Mouse (Mus musculus) testis, postnatal 14 days (tissue): ENCODE measurements around the gene Evx2.

Source experiments
- DNase-seq: peaks from one replicate; pipeline ENCODE4 v3.0.0; 2021; ENCODE audit warnings: low spot score

Gene Evx2

DNA sequence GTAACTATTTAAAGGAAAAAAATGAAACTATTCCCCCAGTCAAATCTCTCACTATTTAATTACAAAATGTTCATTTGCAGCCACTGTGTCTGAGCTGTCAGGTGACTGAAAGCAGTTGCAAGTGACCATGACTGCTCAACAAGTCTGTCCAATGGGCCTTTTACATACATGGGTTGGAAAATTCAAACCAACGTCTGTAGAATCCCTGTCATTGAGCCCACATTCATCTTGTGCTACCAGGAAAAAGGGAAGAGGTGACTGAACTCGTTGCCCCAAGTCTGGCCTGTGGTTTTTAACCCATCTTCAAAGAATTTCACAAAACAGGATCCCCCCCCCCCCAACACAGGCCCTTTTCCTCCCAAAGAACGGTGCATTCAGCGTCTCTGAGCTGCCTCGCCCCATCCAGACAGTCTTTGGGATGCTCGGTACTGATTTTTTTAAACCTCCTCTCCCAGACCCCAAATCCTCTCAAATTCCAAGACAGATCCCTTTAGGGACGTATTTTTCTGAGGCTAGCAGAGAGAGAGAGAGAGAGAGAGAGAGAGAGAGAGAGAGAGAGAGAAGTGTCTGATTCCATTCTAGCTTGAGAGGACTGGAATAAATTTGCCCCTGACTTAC, 36.6 kb upstream of the Evx2 start:
- no peak for DNase-seq

- DNase-seq: no peak
Observed at GRCm38 (mm10) chr2:74695383-74695782, 36.0 kb upstream of the Evx2 start.

DNA sequence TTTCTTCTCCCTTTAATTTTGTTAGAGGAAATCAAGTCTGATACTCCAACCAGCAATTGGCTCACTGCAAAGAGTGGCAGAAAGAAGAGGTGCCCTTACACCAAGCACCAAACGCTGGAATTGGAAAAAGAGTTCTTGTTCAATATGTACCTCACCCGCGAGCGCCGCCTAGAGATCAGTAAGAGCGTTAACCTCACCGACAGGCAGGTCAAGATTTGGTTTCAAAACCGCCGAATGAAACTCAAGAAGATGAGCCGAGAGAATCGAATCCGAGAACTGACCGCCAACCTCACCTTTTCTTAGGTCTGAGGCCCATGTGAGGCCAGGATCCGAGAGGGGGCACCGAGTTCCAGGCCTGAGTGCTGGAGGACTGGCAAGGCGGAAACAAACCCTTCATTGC, 34.7 kb upstream of the Evx2 start:
- no peak for DNase-seq

- no peak for DNase-seq
Observed at GRCm38 (mm10) chr2:74693432-74693827, 34.1 kb upstream of the Evx2 start.

DNA sequence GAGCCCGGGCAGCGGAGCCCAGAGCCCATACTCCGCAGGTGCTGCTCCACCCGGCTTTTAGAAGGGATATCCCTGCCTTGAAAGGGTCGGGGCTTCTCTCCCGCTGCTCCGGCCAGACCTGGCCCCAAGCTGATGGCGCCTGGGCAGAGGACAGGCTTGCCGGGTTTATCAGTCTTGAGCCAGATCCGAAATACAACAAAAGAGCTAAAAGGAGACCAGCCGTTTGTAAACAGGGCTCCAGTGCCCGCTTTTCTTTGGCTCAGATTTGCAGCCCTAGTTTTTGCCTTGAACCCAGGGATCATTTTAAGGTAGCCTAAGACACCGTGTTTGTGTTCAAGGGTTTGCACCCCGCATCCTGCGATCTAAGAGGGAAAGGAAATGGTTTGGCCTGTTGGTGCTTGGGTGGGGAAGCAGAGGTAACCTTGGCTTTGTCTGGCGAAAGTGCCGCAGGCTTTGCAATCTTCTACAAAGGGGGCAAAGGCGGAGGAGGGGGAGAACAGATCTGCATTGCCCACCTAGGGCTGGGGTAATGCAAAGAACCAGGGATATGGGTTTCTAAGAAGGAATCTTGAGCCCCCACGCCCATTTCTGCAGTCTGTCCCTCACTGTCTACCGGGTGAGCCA, 33.6 kb upstream of the Evx2 start:
- DNase-seq: no peak

- DNase-seq: no peak
Observed at GRCm38 (mm10) chr2:74691995-74692807, 32.8 kb upstream of the Evx2 start.

DNA sequence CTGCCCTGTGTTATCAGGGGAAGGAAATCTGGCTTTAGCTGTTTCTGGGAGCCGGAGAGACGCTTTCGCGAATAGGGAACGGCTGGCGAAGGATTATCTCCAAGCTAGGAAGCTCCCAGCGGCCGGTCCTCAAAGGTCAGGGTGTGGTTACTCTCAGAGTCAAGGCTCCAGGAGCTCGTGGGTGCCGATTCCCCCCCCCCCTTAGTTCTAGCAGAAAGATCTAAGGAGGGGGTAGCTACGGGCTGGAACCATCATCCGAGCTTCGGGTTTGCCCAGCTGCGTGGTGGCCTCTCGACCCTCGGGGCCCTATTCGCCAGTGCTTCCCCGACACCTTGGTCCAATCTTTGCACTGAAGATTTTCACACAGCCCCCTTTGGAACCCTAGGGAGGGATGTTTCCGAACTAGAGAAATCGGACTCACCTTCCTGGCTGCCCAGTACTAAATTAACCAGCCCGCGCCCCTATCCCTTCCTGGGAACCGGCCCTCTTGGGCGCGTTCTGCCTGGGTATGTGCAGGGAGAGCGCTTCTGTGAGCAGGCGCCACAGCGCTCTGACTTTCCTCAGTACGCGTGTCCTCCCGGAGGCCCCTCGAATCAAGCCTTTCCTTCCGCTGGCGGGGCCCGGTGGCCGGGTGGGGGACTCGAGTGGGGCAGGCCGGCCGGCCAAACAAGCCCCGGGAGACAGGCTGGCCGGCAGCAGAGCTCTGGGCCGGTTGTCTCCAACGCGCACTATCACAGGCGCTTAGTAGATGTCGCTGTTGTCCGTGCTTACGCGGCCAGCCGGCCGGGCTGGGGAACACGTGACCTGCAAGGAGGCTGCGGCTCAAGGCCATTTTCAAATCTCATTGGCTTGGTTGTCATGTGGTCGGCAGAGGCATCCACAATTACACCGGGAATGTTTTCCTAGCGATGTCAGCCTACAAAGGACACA, 31.9 kb upstream of the Evx2 start, which contains the start of gene Hoxd10:
Gene Hoxd10 (plus strand): TSS at position 903 of the 930 bp plus-strand sequence.
- peak; percentile 82 for DNase-seq

DNA sequence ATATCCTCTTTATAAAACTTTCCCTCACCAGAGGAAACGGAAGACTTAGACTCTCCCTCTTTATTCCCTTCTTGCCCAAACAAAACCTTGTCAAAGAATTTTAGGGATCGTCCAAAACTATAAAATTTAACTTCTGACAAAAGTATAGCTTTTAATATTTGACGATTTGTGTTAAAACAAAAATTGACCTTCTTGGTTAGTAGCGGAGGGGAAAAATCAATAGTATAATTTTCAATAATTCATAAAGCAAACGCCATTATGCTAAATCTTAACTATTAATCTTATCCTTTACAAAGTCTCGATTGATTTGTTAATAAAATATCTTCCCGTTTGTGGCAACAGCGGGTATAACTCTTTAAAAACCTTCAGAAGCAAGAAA, 31.0 kb upstream of the Evx2 start:
- DNase-seq: no peak

GRCm38 (mm10) chr2:74689574-74690337, 30.4 kb upstream of the Evx2 start:
- no peak for DNase-seq

DNA sequence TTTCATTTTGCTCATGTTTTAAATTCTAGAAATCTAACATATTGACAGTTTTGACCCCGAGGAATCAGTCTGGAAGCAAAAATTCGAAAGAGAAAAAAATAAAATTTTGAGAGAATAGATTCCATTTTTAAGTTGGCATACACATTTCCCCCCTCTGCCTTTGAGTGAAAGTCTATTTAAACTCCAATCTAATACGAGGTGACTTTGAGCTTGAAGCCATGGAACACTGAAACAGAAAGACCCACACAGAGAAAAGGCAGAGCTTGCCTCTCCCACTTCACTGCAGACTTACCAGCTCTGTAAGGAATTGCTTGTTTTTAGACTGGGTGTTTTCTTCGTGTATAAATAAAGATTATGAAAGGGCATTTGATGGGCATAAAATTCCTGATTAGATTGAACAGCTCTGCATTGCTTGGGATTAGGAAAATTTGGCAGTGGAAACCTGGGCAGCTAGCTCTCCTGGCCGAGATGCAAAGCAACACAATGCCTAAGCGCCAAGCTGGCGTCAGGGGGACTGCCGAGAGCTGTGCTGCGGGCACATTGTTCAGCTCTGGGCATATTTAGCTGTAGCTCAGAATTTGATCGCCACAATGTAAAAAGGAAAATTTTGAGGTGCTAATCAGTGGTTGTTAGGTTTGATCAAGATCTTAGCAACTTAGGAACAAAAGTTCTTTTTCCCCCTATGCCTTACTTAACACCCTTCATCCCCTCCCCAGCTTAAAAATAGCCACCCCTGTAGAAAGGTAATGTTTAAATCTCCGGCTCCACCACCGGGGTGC, 29.6 kb upstream of the Evx2 start:
- DNase-seq: no peak

- DNase-seq: no peak
Observed at GRCm38 (mm10) chr2:74687698-74688555, 28.6 kb upstream of the Evx2 start.

GRCm38 (mm10) chr2:74686988-74687697, 27.8 kb upstream of the Evx2 start:
- DNase-seq: no peak

DNA sequence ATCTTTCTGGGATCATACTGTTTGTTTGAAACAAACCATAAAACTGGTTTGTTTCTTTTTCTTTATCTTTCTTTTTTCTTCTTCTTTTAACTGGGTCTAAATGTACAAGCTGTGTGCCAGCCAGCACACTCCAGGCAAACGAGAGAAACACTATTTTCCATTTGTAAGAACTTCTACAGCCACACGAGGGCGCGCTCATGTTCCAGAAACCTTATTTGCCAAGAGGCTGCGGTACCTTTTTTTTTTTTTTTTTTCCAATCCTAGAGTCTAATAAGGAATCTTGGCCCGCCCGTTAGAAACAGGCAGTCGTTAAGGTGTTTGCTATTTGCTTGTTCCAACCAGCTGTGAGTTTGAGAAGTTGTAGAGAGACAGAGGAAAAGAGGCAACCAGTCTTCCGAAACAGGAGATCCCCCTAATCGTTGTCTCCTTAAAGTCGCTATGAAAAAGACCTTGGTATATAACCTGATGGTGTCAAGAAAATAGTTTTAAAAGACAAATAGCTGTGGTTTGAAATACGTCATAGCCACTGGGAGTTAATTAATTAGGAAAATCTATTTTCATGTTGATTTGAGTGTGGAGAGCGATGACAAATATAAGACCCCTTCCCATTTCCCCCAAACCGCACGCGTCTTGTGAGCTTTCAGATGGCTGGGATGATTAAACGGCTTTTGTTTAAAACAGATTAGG, 27.1 kb upstream of the Evx2 start:
- no peak for DNase-seq

GRCm38 (mm10) chr2:74685059-74685603, 25.8 kb upstream of the Evx2 start:
- no peak for DNase-seq

DNA sequence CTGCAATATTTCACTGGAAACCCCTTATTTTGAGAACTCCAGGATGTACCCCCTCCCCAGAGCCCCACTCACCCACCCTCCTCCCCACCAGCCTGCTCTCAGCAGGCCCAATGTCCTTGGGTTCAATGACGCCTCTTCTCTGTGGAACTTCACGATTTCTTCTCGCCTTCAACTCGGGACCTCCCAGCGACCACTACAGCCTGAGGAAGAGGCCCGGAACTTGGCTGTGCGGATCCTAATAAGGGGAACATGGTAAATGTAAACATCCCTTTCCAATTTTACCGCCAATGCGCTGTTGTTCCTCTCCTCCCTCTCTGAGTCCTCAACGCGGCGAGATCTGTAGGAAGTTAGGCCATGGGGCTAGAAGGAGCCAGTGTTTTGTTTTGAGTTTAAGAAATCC, 24.7 kb upstream of the Evx2 start:
- no peak for DNase-seq

DNA sequence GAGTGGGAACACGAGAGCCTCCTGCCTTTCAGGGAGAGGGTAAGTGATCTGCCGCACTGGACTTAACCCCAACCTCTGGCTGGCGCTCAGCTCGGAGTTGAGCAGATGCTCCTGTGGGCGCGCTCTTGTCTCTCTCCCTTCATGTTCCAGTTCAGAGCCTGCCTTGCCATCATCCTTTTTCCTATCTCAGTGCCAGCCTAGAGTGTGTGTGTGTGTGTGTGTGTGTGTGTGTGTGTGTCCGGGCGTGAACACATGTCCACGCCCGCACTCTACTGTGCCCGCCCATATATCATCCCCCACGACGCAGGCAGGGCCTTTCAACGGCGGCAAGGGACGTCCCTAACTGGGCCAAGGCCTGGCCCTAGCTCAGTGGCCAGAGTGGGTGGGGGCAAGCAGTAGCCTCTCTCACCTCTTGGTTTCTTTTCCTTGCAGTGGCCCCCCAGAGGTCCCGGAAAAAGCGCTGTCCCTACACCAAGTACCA, 24.2 kb upstream of the Evx2 start:
- DNase-seq: peak; percentile 35

DNA sequence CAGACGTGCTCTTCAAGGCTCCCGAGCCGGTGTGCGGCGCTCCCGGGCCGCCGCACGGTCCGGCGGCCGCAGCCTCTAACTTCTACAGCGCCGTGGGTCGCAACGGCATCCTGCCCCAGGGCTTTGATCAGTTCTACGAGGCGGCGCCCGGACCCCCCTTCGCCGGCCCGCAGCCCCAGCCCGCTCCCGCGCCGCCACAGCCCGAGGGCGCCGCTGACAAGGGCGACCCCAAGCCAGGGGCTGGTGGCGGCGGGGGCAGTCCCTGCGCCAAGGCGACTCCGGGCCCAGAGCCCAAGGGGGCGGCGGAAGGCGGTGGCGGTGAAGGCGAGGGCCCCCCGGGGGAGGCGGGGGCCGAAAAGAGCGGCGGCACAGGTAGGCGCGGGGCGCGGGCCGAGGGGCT, 23.4 kb upstream of the Evx2 start:
- DNase-seq: no peak
